Mouse (Mus musculus): ENCODE results near the gene Olfr12.

GRCm38 (mm10) chr1:92647752-92648151 lies 30.2 kb downstream of the Olfr12 start:
- peak; percentile 41; the same call in 1 of the 2 replicates for TF ChIP-seq CTCF (IDR thresholded peaks at IDR 0.05; ENCODE audit: insufficient read depth, low read depth, low read length)
- TF ChIP-seq POLR2A (IDR thresholded peaks at IDR 0.05; ENCODE audit: insufficient read depth, low read depth, low read length), result no peak
